Mouse (Mus musculus) spleen, postnatal 10 days (tissue): ENCODE results near the gene Tyk2.
A peak's percentile ranks its signal among the peaks of the same experiment; 100 is the strongest.

ENCODE experiments used
- DNase-seq, 2 experiments: peaks; one replicate each; pipeline ENCODE4 v3.0.0; 2021 to 2022; ENCODE audit warnings: low spot score in 2 of 2

Tyk2 gene

DNA sequence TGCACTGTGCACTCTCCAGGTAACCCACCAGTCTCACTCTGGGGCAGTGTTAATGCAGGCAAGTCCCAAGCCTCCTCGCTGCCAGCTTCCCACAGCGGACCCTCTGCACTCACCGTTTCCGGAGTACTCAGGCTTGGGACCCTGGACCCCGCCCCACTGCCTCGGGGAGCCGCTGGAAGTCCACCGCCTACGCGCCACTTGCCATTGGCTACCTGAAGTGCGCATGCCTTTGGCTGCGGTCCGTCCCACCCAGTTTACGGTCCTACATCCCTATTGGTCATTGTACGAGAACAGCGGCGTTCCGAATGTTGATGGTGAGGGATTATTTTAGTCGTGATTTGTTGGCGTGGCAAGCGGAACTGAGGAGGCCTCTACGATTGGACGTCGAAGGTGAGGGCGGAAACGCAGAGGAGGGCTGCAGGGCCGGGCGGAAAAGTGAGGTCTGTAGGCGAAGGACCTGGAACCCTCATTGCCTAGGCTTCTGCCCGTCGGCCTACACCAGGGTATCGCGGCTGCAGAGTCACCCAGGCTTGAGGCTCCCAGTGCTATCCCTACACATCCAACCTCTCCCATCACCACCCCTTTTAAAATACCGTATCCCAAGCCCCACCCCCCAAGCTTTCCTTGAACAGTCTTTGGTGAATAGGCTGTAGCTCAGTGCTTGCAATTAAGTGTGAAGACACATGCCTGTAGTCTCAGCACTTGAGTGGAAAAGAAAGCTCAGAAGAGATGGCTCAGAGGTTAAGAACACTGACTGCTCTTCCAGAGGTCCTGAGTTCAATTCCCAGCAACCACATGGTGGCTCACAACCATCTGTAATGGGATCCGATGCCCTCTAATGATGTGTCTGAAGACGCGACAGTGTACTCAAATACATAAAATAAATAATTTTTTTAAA lies at the start of gene Tyk2:
Gene Tyk2 (minus strand): TSS at position 185 of the 898 bp plus-strand sequence.
- peak; percentile 66 to 86 for DNase-seq

DNA sequence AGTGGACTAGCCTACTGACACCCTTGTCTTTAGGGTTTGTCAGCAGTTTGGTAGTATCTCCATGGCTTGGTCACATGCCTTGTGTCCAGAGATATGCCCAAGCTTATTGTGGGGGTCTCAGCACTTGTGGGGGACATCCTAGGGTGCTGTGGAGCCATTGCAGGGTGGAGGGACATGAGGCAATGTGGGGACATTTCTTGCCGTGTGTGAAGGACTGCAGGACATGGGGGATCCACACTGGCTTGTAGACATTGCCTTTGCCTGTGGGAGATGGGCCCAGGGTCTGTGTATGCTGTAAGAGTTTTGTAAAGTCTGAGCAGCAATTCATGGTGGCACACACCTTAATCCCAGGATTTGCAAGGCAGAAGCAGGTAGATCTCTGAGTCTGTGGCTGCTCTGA lies 49.8 kb upstream of the Tyk2 start:
- DNase-seq, result no peak

DNA sequence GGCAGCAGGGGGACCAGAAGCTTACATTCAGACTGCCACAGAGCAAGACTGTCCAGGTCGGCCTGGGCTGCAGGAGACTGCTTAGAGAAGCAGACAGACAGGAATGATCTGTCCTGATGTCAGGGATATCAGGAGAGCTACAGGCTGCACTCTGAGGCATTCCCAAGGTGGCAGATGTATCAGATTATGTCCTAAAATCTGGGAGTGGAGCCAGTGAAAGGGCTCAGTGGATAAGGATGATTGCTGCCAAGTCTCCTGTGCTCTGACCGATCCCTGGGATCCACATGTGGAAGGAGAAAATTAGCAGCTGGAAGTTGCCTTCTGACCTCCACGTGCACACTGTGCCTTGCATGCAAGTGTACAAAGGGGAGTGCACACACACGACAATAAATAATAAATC lies 49.4 kb upstream of the Tyk2 start:
- DNase-seq, result no peak

DNA sequence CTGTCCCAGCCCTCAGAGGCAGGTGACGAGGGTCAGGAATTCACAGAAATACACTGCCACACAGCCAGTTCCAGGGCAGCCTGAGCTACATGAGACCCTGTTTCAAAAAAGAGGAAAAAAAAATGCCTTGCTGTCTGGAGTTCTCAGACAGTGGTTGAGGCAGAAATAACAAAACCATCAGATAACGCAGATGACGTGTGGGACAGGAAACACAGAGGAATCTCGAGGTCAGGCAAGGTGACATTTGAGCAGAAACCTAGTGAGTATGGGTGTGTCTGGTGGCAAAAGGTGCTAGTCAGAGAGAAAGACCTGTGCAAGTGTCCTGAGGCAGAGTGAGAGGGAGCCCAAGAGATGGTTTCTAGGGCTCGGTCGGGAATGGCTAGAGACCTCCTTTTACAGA lies 41.3 kb upstream of the Tyk2 start:
- no peak for DNase-seq

DNA sequence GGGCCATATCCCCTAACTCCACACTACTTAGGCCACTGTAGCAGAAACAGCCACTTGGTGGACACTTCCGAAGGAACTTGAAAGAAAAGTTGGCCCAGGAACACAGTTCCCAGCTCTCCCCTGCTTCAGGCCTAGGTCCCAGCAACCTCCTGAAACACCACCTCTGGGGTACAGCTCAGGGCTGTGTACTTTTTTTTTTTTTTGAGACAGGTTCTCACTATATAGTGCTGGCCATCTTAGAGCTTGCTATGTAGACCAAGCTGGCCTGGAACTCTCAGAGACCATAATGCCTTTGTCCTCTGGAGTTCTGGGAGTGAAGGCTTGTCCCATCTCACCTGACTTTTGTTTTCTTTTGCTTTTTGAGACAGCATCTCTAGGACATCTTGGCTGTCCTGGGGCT lies 38.1 kb upstream of the Tyk2 start:
- DNase-seq, result no peak

DNA sequence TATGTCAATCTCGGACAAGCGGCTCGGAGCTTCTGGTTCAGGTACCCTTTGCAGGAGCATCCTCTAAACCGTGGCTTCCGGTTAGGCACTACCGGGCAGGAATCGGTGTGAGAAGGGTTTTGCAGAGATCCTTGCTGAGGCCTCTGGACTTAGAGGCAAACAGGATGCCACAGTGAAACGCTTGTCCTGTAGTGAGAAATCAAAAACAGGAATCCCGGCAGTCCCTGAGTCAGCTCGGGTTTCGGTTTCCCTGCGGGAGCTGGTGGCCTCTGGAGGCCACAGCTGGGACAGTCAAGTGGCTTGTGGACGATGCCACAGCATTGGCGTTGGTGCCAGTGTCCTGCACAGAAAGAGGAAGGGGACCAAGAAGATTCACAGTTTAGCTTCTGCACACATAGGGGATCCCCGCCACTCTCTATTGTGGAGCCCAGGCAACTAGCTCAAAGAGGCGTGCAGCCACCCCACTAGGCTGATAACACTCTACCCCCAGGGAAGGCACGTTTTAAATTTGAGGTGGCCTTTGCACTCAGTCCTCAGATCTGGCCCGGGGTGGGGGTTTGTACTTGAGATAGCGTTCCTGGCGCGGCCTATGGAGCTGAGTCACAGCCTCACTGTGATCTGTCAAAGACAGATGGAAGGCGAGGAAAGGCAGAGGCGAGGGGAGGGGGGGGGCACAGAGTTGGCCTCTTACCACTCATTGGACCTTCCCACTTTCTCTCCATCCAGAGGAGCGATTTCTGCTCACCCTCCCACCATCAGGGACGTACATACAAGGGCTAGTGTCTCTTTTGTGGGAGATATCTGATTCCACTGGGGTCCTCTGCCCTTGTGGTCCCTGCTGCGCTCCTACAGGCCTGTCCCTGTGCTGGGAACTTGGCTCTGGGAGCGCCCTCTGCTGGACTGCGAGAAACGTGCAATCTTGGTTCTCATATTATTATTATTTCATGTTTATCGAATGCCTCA lies 37.4 kb upstream of the Tyk2 start:
- peak; percentile 77 to 89 for DNase-seq

DNA sequence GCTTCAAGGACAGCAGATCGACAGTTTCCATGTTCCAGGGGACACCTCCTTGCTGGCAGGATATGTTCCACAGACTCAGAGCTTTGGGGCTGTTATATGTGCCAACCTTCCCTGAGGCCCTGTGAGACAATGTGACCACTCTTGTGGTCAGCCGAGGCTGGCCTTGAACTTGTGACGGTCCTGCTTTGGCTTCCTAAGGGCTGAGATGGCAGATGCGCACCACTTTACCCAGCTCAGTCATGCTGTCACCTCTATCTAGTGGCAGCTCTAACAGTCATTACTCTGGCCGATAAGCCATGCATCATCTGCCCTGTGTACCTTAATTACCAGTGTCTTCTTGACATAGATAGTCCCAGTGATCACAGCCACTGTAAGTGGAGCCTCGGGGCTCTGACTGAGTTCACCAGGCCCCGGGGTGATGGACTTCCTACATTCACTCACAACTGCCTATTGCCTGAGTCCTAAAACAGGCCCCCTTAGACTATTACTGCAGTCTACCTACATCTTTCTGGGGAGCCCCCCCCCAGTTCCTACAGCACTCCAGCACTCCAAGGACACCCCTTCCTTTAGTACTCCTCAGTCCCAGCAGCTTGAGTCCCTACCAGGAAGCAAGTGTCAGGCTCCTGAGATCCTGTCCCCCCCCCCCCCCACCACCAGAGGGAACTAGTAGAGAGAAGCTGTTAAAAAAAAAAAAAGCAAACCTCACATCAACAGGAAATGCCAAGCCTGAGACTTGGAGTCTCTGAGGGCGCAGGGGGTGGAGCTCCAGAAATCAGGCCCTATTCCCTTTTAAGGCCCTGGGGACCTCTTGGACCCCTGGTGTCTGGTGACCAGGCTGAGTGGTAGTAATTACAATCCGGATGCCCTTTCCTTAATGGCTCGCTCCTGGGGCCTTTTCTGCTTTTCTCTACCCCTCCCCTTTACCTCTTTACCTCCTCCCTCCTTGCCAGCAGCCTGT lies 36.4 kb upstream of the Tyk2 start:
- DNase-seq, result peak in 1 of 2 experiments; percentile 41

DNA sequence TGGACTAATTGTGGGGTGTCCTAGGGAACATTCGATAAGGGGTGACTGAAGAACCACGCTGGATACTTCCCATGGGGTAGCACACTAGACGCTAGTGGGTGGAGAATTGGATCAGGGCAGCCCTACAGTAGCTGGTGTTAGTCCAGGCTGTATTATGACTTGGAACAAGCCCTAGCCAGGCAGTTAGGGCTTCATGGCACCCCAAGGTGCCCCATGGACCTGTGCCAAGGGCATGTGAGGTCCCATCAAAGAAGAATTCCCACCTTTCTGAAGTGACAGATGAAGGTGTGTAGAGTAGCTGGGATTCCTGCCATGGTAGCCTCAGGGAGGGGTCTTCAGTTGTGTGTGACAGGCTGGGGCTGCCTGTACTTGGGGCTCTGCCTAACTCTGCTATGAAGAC lies 35.5 kb upstream of the Tyk2 start:
- no peak for DNase-seq

DNA sequence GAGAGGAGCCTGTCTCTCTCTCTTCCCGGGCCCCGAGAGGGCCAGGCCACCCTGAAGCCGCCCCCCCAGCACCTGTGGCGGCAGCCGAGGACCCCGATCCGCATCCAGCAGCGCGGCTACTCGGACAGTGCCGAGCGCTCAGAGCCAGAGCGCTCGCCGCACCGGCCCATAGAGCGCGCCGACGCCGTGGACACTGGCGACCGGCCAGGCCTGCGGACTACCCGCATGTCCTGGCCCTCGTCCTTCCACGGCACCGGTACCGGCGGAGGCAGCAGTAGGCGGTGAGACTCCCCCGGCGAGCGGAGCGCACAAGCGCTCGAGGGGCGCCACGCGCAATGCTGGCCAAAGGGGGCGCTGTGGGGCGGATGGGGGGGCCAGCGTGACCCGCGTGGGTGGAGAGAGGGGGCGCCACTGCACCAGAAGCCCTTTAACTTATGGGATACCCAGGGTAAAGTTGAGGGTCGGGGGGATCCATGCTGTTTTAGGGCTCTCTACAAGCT lies 35.0 kb upstream of the Tyk2 start:
- DNase-seq, result peak in 1 of 2 experiments; percentile 72

DNA sequence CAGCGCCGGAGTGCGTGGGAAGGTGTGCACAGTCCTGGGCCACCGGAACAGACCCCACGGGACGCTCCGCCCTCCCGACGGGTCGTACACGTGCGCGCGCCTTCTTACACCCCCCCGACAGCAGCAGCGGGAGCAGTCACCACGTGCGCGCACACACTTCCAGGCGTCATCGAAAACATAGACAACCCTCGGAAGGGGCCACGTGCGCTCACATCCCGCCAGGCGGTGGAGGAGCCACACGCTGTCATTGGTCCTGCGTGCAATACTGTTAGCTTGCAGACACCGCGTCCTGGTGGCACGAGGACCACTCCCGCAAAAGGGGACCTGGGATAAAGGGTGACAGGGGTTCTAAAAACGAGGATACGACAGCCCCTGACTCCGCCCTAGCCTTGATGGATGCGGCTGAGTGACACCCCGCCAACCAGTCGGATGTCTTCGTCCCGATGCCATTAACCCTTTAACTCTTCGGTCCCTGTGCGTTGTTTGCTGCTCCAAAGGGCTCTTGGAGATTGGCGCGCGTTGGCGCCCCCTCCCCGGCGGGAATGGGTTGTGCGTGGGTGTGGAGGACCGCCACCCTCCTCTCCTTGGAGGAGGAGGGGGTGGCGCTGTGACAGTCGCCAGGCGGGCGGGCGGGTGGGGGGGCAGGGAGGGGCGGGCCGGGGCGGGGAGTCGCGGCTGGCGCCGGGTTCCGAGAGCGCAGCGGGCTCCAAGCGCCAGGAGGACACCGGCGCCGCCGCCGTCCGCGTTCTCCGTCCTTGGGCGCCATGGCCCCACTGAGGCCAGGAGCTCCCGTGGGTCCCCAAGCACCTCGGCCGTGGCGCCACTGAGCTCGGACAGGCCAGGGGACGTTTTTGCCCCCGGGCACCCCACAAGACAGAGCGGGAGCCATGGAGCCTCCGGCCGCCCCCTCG lies 34.3 kb upstream of the Tyk2 start, which contains the start of gene Pde4a:
Gene Pde4a (plus strand): TSS at position 674 of the 911 bp plus-strand sequence.
- DNase-seq, result peak in 1 of 2 experiments; percentile 50

DNA sequence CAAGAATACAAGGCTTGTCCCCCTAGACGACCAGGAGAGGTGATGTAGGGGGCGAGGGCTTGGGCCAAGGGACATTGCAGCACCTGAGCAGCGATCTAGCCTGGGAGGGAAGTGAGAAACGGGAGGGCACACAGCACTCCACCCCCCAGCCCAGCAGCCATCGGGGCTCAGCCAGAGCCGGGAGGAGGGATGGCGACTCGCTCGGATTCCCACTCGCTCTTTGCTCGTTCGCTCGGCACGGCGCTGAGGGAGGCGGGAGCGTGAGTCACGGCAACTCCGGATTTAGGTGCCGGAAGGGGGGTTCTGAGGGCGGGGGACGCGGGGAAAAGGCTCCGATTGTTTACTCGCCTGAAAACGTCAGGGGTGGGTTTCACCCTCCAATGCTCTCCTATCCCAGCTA lies 33.0 kb upstream of the Tyk2 start:
- peak in 1 of 2 experiments; percentile 37 for DNase-seq

DNA sequence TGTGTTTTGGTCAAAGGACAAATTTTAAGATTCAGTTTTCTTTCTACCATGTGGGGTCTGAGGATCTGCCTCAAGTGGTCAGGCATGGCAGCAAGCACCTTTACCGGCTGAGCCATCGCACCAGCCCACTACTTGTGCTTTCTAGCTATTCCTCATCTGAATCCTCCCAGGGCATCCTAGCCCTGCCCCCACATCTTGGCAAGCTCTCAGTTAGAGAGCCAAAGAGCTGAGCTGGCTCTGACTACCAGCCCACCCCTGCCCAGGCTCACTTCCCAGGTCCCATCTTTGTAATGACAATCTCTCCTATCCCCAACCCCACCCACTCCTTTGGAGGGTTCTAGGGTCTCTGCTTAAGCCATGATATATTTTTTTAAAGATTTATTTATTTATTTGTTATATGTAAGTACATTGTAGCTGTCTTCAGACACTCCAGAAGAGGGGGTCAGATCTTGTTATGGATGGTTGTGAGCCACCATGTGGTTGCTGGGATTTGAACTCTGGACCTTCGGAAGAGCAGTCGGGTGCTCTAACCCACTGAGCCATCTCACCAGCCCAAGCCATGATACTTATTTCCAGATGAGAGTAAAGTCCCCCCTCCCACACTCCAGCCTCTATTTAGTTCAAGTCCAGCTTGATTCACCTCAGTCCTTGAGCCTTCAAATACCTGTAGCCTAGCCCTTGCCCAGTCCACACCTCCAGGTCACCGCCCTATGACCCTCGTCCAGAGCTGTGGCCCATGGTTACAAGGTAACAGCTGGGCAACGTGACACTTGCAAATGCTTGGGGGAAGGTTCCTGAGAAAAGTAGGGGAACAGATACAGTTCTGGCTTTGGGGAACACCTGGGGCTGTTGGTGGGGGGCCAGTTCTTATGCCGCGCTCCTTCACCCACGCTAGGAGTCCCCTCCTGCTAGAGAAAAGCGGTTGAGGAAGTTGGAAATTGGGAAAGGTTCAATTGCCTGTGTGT lies 32.3 kb upstream of the Tyk2 start:
- no peak for DNase-seq

DNA sequence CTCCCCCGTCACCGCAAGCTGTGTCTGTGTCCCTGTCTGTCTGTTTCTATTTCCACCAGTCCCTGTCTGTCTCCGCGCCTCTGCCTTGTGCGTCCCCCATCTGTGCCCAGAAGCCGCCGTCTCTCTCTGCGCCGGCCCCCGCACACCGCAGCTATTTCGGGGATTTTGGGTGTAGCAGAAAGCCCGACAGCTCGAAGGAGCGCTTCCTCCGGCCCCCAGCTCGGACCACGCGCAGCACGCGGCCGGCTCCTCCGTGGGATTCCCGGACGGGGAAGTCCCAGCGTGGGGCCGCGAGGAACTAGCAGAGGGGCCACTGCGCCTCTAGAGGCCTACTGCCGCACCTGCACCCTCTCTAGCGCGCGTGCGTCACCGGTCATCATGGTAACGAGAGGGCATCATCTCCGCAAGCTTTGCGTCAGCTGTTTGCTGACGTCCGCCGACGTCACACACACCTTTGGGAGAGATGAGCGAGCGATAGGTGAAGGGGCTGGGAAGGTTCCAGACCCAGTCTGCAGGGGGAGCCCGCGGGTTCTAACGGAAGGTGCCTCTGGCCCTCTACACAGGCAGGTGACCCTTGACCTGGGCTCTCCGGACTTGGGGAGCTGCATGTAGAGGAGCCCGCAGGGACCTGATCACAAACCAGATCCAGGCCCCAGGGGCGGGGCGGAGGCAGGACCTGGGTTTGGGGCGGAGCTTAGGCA lies 30.3 kb upstream of the Tyk2 start:
- peak; percentile 82 to 89 for DNase-seq

DNA sequence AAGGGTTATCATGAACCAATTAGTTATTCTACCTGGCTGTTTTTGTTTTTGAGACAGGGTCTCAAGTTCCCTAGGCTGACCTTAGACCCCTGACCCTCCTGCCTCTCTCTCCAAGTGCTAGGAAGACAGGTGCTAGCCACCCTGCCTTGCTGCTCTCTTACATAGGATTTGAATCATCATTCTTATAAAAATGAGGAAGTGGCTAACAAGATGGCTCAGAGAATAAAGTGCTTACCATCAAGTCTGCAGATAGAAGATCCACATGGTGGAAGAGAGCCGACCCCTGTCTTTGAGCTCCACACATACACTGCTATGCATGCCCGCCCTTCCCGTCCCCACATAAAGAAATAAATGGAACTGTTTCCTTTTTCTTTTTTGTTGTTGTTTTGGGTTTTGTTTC lies 23.7 kb upstream of the Tyk2 start:
- no peak for DNase-seq

DNA sequence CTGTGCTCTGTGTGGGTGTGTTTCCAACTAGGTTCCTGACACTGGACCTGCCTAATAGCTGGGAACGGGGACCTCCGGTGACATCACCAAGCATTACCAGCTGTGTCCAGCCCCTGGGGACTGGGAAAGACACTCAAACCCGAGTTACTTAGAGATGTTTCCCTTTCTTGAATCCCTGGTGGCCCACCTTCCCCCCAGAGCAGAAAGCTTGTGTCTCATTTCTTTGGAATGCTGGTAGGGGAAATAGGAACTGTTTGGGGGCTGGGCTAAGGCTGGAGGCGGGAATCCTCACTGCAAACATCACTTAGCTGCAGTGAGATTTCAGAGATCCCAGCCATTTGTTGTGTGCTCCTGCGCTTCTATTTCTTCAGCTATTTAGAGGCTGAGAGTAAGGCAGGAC lies 22.8 kb upstream of the Tyk2 start:
- DNase-seq, result no peak

DNA sequence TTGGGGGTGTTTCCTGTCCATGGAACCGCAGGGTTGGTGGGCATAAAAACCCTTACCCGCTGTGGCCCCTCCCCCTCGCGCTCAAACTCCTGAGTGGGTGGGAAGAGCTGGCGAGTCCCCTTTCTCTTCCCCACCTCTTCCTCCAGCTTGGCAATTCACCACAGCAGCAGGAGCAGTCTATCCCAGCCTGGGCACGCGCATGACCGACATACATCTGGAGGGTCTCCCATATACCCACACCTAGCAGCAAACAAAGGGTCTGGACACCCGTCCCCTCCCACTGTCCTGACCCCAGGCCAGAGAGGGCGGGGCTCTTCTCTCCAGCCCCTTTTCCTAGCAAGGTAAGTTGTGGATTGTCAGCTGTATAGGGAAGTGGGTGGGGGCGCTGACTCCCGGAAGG lies 22.3 kb upstream of the Tyk2 start:
- no peak for DNase-seq

DNA sequence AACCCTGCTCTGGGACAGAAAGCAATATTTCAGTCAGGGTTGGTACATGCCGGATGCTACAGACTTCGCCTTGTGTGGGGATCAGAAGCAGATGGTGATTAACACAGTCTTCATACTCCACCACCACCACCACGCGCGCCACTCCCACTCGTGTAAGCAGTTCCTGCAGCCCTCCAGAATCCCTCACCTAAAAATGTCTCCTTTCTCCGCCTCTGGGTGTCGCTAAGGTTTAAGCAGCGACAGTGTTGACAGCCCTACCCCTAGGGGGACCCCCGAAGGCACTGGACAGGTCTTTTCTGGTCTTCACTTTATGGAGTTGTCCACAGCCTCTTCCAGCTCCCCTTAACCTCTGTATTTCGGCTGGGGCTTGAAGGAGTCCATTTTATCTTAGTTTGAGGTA lies 21.7 kb upstream of the Tyk2 start:
- peak in 1 of 2 experiments; percentile 62 for DNase-seq
